Mouse (Mus musculus) lung, postnatal 0 days (tissue): ENCODE measurements around the gene Hivep3. TPM values are rescaled to one million over a fixed set of nuclear protein-coding genes. Genes with fewer than 3 reads are reported as not detected.

Source experiments
- ATAC-seq: fragments of 200-750 bp; cut with Nextera tagmentation; 2 replicates; pipeline ENCODE4 v1.8.0; 2017; ENCODE audit warnings: moderate library complexity
- DNase-seq: peaks from one replicate; pipeline ENCODE4 v3.0.0-alpha.2; 2016; ENCODE audit warnings: low spot score
- H3K27ac ChIP-seq: fragments of 300-500 bp; sonication (generic); 2 replicates; pipeline ENCODE4 v1.5.1; 2014; ENCODE audit warnings: antibody characterized with exemption, mild to moderate bottlenecking, low read length, mixed read lengths
- H3K27me3 ChIP-seq: fragments of 300-500 bp; sonication (generic); replicated peaks from 2 replicates; pipeline ENCODE4 v1.6.1; 2014; ENCODE audit warnings: low read length, mixed read lengths; ENCODE audit not compliant: insufficient read depth
- H3K36me3 ChIP-seq: fragments of 300-500 bp; sonication (generic); 2 replicates; pipeline ENCODE4 v1.6.1; 2014; ENCODE audit warnings: low read length, mixed read lengths; ENCODE audit not compliant: insufficient read depth
- H3K4me1 ChIP-seq: fragments of 300-500 bp; sonication (generic); 2 replicates; pipeline ENCODE4 v1.6.1; 2014; ENCODE audit warnings: antibody characterized with exemption, low read depth, low read length, mixed read lengths; ENCODE audit not compliant: insufficient read depth
- H3K4me2 ChIP-seq: fragments of 300-500 bp; sonication (generic); replicated peaks from 2 replicates; pipeline ENCODE4 v1.6.1; 2014; ENCODE audit warnings: low read depth, mild to moderate bottlenecking, low read length, moderate library complexity, mixed read lengths
- H3K4me3 ChIP-seq: fragments of 300-500 bp; sonication (generic); 2 replicates; pipeline ENCODE4 v1.5.1; 2014; ENCODE audit warnings: low read depth, low read length
- H3K9ac ChIP-seq: fragments of 300-500 bp; sonication (generic); replicated peaks from 2 replicates; pipeline ENCODE4 v1.6.1; 2014; ENCODE audit warnings: low read depth, mild to moderate bottlenecking
- H3K9me3 ChIP-seq: fragments of 300-500 bp; sonication (generic); 2 replicates; pipeline ENCODE4 v1.6.1; 2016; ENCODE audit warnings: low read length, mixed read lengths
- CTCF ChIP-seq: IDR thresholded peaks from 2 replicates; pipeline ENCODE4 v1.5.1; 2016; ENCODE audit warnings: antibody characterized with exemption, mild to moderate bottlenecking
- EP300 ChIP-seq: IDR thresholded peaks from 2 replicates; pipeline ENCODE4 v1.6.1; 2016; ENCODE audit warnings: antibody characterized with exemption, mild to moderate bottlenecking, control low read depth
- WGBS: fragments of 180-500 bp; shearing (Covaris S2); extraction: QIAGEN DNeasy Blood & Tissue Kit; methylation state at CpG from one replicate; pipeline ENCODE4 v1.1.7; 2014; 5-methylcytosine and 5-hydroxymethylcytosine counted together
- polyA plus RNA-seq: library from polyadenylated mRNA; unstranded; fragments of >200 nt; fragmentation: Nextera tagmentation; extraction: Ambion mirVana; gene quantifications from 2 replicates; pipeline ENCODE4 v1.2.1, GENCODE M21; 2015

Gene Hivep3
- polyA plus RNA-seq, 1 experiment from 2014 or later = 30.7 TPM

- no peak for DNase-seq
- WGBS = 53% methylated on average over 5 of the region's 5 CpGs
Observed at GRCm38 (mm10) chr4:119998911-119999310, 265.3 kb downstream of the Hivep3 start.

DNA sequence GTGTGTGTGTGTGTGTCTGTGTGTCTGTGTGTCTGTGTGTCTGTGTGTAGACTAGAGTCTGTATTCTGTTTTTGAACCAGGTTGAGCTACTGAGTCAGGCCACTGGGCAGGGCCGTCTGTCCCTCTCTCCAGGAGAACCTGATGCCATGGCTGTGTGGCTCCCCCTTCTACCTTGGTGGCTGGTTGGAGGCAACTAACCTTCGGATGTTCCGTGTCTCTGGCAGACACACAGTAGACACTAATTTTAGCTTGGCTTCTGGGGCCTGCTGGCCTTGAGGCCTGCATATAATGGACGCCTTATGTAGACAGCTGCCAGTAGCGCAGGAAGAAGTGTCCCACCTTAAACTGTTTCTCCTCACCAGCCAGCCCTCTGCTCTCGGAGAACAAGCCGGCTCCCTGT lies 267.3 kb downstream of the Hivep3 start:
- Histone ChIP-seq H3K9ac (no peak overlapping the region), H3K27me3 (no peaks in the 10 kb centered on the region), H3K4me2 (no peak overlapping the region), H3K27ac (no peak overlapping the region), H3K4me1 (no peaks in the 10 kb centered on the region), H3K9me3 (no peaks in the 10 kb centered on the region), H3K4me3 (no peak overlapping the region), H3K36me3 (no peaks in the 10 kb centered on the region)
- ATAC-seq (no peak), DNase-seq (no peak)
- no peak for TF ChIP-seq EP300
- TF ChIP-seq CTCF = no peak
- WGBS = 56% methylated on average over 7 of the region's 7 CpGs

More at GRCm38 (mm10) chr4:119998911-119999310, 265.3 kb downstream of the Hivep3 start:
- Histone ChIP-seq H3K27ac (no peak overlapping the region), H3K9me3 (no peaks in the 10 kb centered on the region), H3K36me3 (no peaks in the 10 kb centered on the region), H3K4me3 (no peak overlapping the region), H3K9ac (no peak overlapping the region), H3K27me3 (no peaks in the 10 kb centered on the region), H3K4me1 (no peaks in the 10 kb centered on the region), H3K4me2 (no peak overlapping the region)
- ATAC-seq = no peak
- TF ChIP-seq EP300 = no peak
- no peak for TF ChIP-seq CTCF

DNA sequence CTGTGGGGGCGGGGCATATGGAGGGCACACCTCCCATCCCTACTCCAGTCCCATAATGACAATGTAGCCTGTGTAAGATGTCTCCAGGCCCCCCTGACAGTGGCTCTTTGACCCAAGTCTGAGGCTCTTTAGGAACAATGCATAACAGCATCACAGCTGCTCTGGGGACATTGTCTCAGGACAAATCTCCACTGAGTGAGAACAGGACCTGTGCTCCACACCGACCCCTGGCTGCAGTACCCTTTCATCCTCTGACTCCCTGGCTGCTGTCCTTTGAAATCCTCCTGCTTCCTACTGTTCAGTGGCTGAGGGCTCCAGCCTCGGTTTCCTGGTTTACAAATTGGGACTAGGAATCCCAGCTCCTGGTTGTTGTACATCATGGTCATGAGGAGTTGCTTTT lies 269.4 kb downstream of the Hivep3 start:
- no peak overlapping the region for H3K27ac ChIP-seq
- DNase-seq (no peak), ATAC-seq (no peak; the same call in 1 of the 2 replicates)
- H3K4me1 ChIP-seq = no peaks in the 10 kb centered on the region
- no peak overlapping the region for H3K4me3 ChIP-seq
- TF ChIP-seq EP300 (no peak), CTCF (peak; percentile 59)
- H3K27me3 ChIP-seq = no peaks in the 10 kb centered on the region
- WGBS = 45% methylated on average over 3 of the region's 3 CpGs
- H3K36me3 ChIP-seq = no peaks in the 10 kb centered on the region
- no peaks in the 10 kb centered on the region for H3K9me3 ChIP-seq
- H3K9ac ChIP-seq = no peak overlapping the region
- no peak overlapping the region for H3K4me2 ChIP-seq

GRCm38 (mm10) chr4:120006046-120006445 lies 272.5 kb downstream of the Hivep3 start:
- H3K4me3 ChIP-seq = no peak overlapping the region
- no peak for ATAC-seq
- TF ChIP-seq CTCF = no peak
- no peak for TF ChIP-seq EP300
- no peaks in the 10 kb centered on the region for H3K4me1 ChIP-seq
- H3K36me3 ChIP-seq = no peaks in the 10 kb centered on the region
- no peak overlapping the region for H3K9ac ChIP-seq
- no peak overlapping the region for H3K4me2 ChIP-seq
- 61% methylated on average over 6 of the region's 6 CpGs for WGBS
- no peak overlapping the region for H3K27ac ChIP-seq
- H3K27me3 ChIP-seq = no peaks in the 10 kb centered on the region
- DNase-seq = no peak
- H3K9me3 ChIP-seq = no peaks in the 10 kb centered on the region

GRCm38 (mm10) chr4:120007889-120008288 lies 274.3 kb downstream of the Hivep3 start:
- Histone ChIP-seq H3K27ac (no peak overlapping the region), H3K9me3 (no peaks in the 10 kb centered on the region), H3K4me2 (no peak overlapping the region), H3K4me3 (no peak overlapping the region), H3K36me3 (no peaks in the 10 kb centered on the region), H3K4me1 (no peaks in the 10 kb centered on the region), H3K27me3 (no peaks in the 10 kb centered on the region), H3K9ac (no peak overlapping the region)
- WGBS = 52% methylated on average over 3 of the region's 3 CpGs
- DNase-seq = no peak
- ATAC-seq = no peak
- no peak for TF ChIP-seq CTCF
- TF ChIP-seq EP300 = no peak

DNA sequence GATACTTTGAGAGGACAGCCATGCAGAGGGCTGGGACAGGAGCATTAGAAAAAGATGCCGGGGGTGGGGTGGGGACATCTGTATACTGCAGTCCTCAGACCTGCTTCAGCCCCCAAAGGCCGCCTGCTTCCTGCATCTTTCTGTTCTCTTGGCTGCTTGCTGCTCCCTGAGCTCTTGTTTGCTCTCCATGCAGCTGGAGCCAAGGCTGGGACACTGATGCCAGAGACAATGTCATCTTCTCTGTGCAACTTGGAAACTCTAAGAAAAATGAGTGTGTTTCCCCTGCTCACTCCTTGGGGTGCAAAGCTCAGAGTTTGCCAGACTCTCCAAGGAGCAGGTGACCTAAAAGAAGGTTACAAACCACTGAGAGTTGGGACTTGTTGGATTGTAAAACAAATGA lies 275.6 kb downstream of the Hivep3 start:
- Histone ChIP-seq H3K9me3 (no peaks in the 10 kb centered on the region), H3K27ac (no peak overlapping the region), H3K4me3 (no peak overlapping the region), H3K4me1 (no peaks in the 10 kb centered on the region), H3K4me2 (no peak overlapping the region), H3K27me3 (no peaks in the 10 kb centered on the region), H3K36me3 (no peaks in the 10 kb centered on the region), H3K9ac (no peak overlapping the region)
- TF ChIP-seq EP300 = no peak
- no peak for TF ChIP-seq CTCF
- no peak for ATAC-seq
- 73% methylated on average over 2 of the region's 2 CpGs for WGBS
- DNase-seq = no peak

DNA sequence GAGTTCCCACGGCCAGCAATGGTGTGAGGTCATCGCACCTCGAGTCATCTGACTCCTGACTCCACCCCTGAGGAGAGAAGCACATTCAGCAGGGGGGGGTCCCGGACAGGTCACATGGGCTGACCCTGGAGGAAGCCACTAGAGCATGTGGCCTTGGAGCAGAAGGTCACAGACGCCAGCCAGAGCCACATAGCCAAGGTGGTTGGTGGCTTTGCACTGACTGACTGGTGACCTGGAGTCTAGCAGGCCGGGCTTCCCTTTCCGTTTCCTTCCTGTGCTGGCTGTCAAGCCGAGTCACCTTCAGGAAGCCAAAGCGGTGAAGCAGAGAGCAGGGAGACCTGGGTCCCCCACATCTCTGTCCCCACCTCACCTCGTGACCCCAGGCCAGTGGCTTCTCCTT lies 278.2 kb downstream of the Hivep3 start:
- Histone ChIP-seq H3K9ac (no peak overlapping the region), H3K36me3 (no peaks in the 10 kb centered on the region), H3K27ac (no peak overlapping the region), H3K27me3 (no peaks in the 10 kb centered on the region), H3K4me1 (no peaks in the 10 kb centered on the region), H3K4me2 (no peak overlapping the region), H3K9me3 (no peaks in the 10 kb centered on the region), H3K4me3 (no peak overlapping the region)
- peak; percentile 33; the same call in 1 of the 2 replicates for ATAC-seq
- no peak for DNase-seq
- TF ChIP-seq EP300 (no peak), CTCF (no peak)
- 49% methylated on average over 10 of the region's 10 CpGs for WGBS
